Mouse (Mus musculus) ES-Bruce4 (cell line): ENCODE results near the gene Cd55.
"Not testable (repeated sequence)": the region's sequence is repeated elsewhere in the genome, so short reads cannot be mapped to it uniquely, and the experiment has no call there.

Experiments used
- CTCF ChIP-seq: IDR thresholded peaks from one replicate; pipeline ENCODE4 v1.8.1; 2011; ENCODE audit warnings: low read depth, low read length
- POLR2A ChIP-seq: IDR thresholded peaks from one replicate; pipeline ENCODE4 v1.8.1; 2011; ENCODE audit warnings: low read length; ENCODE audit not compliant: insufficient read depth

- not testable (repeated sequence) for TF ChIP-seq CTCF, POLR2A
These were observed 40.5 kb downstream of the Cd55 start for GRCm38 (mm10) chr1:130422033-130422432.
